Mouse (Mus musculus): ENCODE measurements at regions not wholly inside any gene's neighbourhood (a gene's known extent, or its start where the extent isn't known, plus 50 kb on each side); places are given as distances from the start of the nearest gene placed in this dataset.

- Histone ChIP-seq H3K27ac (replicated peaks; ENCODE audit: low read depth, low read length) (no peak overlapping the region), H3K4me1 (ENCODE audit: control insufficient read depth, insufficient read depth, low read length) (no peaks in the 10 kb centered on the region; the same call in 1 of the 2 replicates), H3K9me3 (ENCODE audit: control insufficient read depth, low read length) (no peaks in the 10 kb centered on the region), H3K36me3 (ENCODE audit: control insufficient read depth, insufficient read depth, low read length) (no peaks in the 10 kb centered on the region), H3K4me3 (replicated peaks; ENCODE audit: low read length) (no peak overlapping the region), H3K9ac (ENCODE audit: low read depth, low read length, severe bottlenecking) (no peak overlapping the region), H3K4me2 (replicated peaks; ENCODE audit: low read depth, low read length, severe bottlenecking) (no peak overlapping the region), H3K27me3 (ENCODE audit: control insufficient read depth, insufficient read depth, low read length) (no peaks in the 10 kb centered on the region)
- WGBS, result 78% methylated on average over 3 of the region's 3 CpGs
- ATAC-seq (ENCODE audit: low FRiP score, low read depth), result no peak
- DNase-seq (ENCODE audit: low spot score), result no peak
- TF ChIP-seq POLR2A (IDR thresholded peaks at IDR 0.05; ENCODE audit: borderline replicate concordance, extremely low read depth, insufficient read depth, insufficient read length), result no peak
These were observed 275.3 kb upstream of the Rasgrp1 start for GRCm38 (mm10) chr2:117618063-117618462.

- no peak for DNase-seq (ENCODE audit: low spot score)
- H3K27ac ChIP-seq (replicated peaks; ENCODE audit: low read depth, low read length), result no peak overlapping the region
- no peak overlapping the region for H3K4me3 ChIP-seq (replicated peaks; ENCODE audit: low read length)
- no peak overlapping the region for H3K4me2 ChIP-seq (replicated peaks; ENCODE audit: low read depth, low read length, severe bottlenecking)
- no peaks in the 10 kb centered on the region for H3K4me1 ChIP-seq (ENCODE audit: control insufficient read depth, insufficient read depth, low read length)
- no peaks in the 10 kb centered on the region for H3K27me3 ChIP-seq (ENCODE audit: control insufficient read depth, insufficient read depth, low read length)
- WGBS, result 48% methylated on average over 3 of the region's 3 CpGs
- no peaks in the 10 kb centered on the region for H3K9me3 ChIP-seq (ENCODE audit: control insufficient read depth, low read length)
- H3K36me3 ChIP-seq (ENCODE audit: control insufficient read depth, insufficient read depth, low read length), result no peaks in the 10 kb centered on the region
- no peak for TF ChIP-seq POLR2A (IDR thresholded peaks at IDR 0.05; ENCODE audit: borderline replicate concordance, extremely low read depth, insufficient read depth, insufficient read length)
- H3K9ac ChIP-seq (ENCODE audit: low read depth, low read length, severe bottlenecking), result no peak overlapping the region
- no peak for ATAC-seq (ENCODE audit: low FRiP score, low read depth)
These were observed 281.2 kb upstream of the Rasgrp1 start for GRCm38 (mm10) chr2:117623955-117624354.

GRCm38 (mm10) chr2:117634906-117635305, 292.1 kb upstream of the Rasgrp1 start:
- no peak for ATAC-seq (ENCODE audit: low FRiP score, low read depth)
- H3K9me3 ChIP-seq (ENCODE audit: control insufficient read depth, low read length), result no peaks in the 10 kb centered on the region
- no peak for DNase-seq (ENCODE audit: low spot score)
- 80% methylated on average over 4 of the region's 4 CpGs for WGBS
- TF ChIP-seq POLR2A (IDR thresholded peaks at IDR 0.05; ENCODE audit: borderline replicate concordance, extremely low read depth, insufficient read depth, insufficient read length), result no peak
- no peak overlapping the region for H3K27ac ChIP-seq (replicated peaks; ENCODE audit: low read depth, low read length)
- no peaks in the 10 kb centered on the region for H3K27me3 ChIP-seq (ENCODE audit: control insufficient read depth, insufficient read depth, low read length)
- H3K4me1 ChIP-seq (ENCODE audit: control insufficient read depth, insufficient read depth, low read length), result no peaks in the 10 kb centered on the region
- H3K4me2 ChIP-seq (replicated peaks; ENCODE audit: low read depth, low read length, severe bottlenecking), result no peak overlapping the region
- H3K9ac ChIP-seq (ENCODE audit: low read depth, low read length, severe bottlenecking), result no peak overlapping the region
- H3K4me3 ChIP-seq (replicated peaks; ENCODE audit: low read length), result no peak overlapping the region
- H3K36me3 ChIP-seq (ENCODE audit: control insufficient read depth, insufficient read depth, low read length), result no peaks in the 10 kb centered on the region

GRCm38 (mm10) chr2:117637397-117637796, 294.6 kb upstream of the Rasgrp1 start:
- no peak overlapping the region for H3K4me2 ChIP-seq (replicated peaks; ENCODE audit: low read depth, low read length, severe bottlenecking)
- H3K36me3 ChIP-seq (ENCODE audit: control insufficient read depth, insufficient read depth, low read length), result no peaks in the 10 kb centered on the region
- 57% methylated on average over 2 of the region's 2 CpGs for WGBS
- no peaks in the 10 kb centered on the region for H3K4me1 ChIP-seq (ENCODE audit: control insufficient read depth, insufficient read depth, low read length)
- no peak for DNase-seq (ENCODE audit: low spot score)
- no peak for ATAC-seq (ENCODE audit: low FRiP score, low read depth)
- TF ChIP-seq POLR2A (IDR thresholded peaks at IDR 0.05; ENCODE audit: borderline replicate concordance, extremely low read depth, insufficient read depth, insufficient read length), result no peak
- no peaks in the 10 kb centered on the region for H3K9me3 ChIP-seq (ENCODE audit: control insufficient read depth, low read length)
- H3K4me3 ChIP-seq (replicated peaks; ENCODE audit: low read length), result no peak overlapping the region
- H3K27ac ChIP-seq (replicated peaks; ENCODE audit: low read depth, low read length), result no peak overlapping the region
- H3K27me3 ChIP-seq (ENCODE audit: control insufficient read depth, insufficient read depth, low read length), result no peaks in the 10 kb centered on the region
- no peak overlapping the region for H3K9ac ChIP-seq (ENCODE audit: low read depth, low read length, severe bottlenecking)

- TF ChIP-seq POLR2A (IDR thresholded peaks at IDR 0.05; ENCODE audit: borderline replicate concordance, extremely low read depth, insufficient read depth, insufficient read length), result no peak
- no peak for DNase-seq (ENCODE audit: low spot score)
- H3K4me3 ChIP-seq (replicated peaks; ENCODE audit: low read length), result no peak overlapping the region
- no peak; the same call in 1 of the 2 replicates for ATAC-seq (ENCODE audit: low FRiP score, low read depth)
- peaks cover 5% of the 10 kb centered on the region; the same call in 1 of the 2 replicates for H3K4me1 ChIP-seq (ENCODE audit: control insufficient read depth, insufficient read depth, low read length)
- H3K27me3 ChIP-seq (ENCODE audit: control insufficient read depth, insufficient read depth, low read length), result no peaks in the 10 kb centered on the region
- H3K9ac ChIP-seq (ENCODE audit: low read depth, low read length, severe bottlenecking), result no peak overlapping the region
- no peaks in the 10 kb centered on the region for H3K36me3 ChIP-seq (ENCODE audit: control insufficient read depth, insufficient read depth, low read length)
- H3K4me2 ChIP-seq (replicated peaks; ENCODE audit: low read depth, low read length, severe bottlenecking), result no peak overlapping the region
- H3K9me3 ChIP-seq (ENCODE audit: control insufficient read depth, low read length), result no peaks in the 10 kb centered on the region
- no peak overlapping the region for H3K27ac ChIP-seq (replicated peaks; ENCODE audit: low read depth, low read length)
These were observed 309.3 kb upstream of the Rasgrp1 start for GRCm38 (mm10) chr2:117652101-117652500.

GRCm38 (mm10) chr2:117652647-117653046, 309.8 kb upstream of the Rasgrp1 start:
- DNase-seq (ENCODE audit: low spot score) (no peak), ATAC-seq (ENCODE audit: low FRiP score, low read depth) (no peak)
- H3K27ac ChIP-seq (replicated peaks; ENCODE audit: low read depth, low read length), result no peak overlapping the region
- peaks cover 5% of the 10 kb centered on the region; the same call in 1 of the 2 replicates for H3K4me1 ChIP-seq (ENCODE audit: control insufficient read depth, insufficient read depth, low read length)
- H3K9me3 ChIP-seq (ENCODE audit: control insufficient read depth, low read length), result no peaks in the 10 kb centered on the region
- no peaks in the 10 kb centered on the region for H3K36me3 ChIP-seq (ENCODE audit: control insufficient read depth, insufficient read depth, low read length)
- H3K9ac ChIP-seq (ENCODE audit: low read depth, low read length, severe bottlenecking), result no peak overlapping the region
- no peaks in the 10 kb centered on the region for H3K27me3 ChIP-seq (ENCODE audit: control insufficient read depth, insufficient read depth, low read length)
- no peak for TF ChIP-seq POLR2A (IDR thresholded peaks at IDR 0.05; ENCODE audit: borderline replicate concordance, extremely low read depth, insufficient read depth, insufficient read length)
- WGBS, result 52% methylated on average over 2 of the region's 2 CpGs
- H3K4me3 ChIP-seq (replicated peaks; ENCODE audit: low read length), result no peak overlapping the region
- no peak overlapping the region for H3K4me2 ChIP-seq (replicated peaks; ENCODE audit: low read depth, low read length, severe bottlenecking)
